Mouse (Mus musculus) erythroblast, embryonic 14.5 days (primary cell): ENCODE measurements around the gene Gm13289.
"Not testable (repeated sequence)": the region's sequence is repeated elsewhere in the genome, so short reads cannot be mapped to it uniquely, and the experiment has no call there.

Experiments
- GATA1 ChIP-seq: IDR thresholded peaks from 2 replicates; pipeline ENCODE4 v1.6.1; 2012; ENCODE audit warnings: low read length, inconsistent platforms, mixed read lengths
- TAL1 ChIP-seq: IDR thresholded peaks from 3 replicates; pipeline ENCODE4 v1.6.1; 2012; ENCODE audit warnings: low read length, inconsistent platforms, mixed read lengths

DNA sequence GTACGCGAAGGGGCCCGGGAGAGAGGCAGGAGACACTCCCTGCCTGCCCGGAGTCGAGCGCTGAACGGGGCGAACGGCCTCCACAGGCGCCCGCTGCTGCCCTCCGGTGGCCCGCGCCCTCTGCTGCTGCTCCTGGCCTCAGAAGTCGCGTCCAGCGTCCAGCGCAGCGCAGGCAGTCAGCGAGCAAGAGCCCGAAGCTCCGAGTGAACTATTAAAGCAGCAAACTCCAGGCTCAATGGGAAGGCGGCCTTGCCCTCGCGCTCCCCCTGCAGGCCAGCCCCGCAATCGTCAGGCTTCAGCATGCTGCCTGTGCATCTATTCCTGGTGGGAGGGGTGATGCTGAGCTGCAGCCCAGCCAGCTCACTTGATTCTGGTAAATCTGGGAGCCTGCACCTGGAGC lies 8.7 kb downstream of the Gm13289 start, which contains the start of gene Gm13276:
- not testable (repeated sequence) for TF ChIP-seq GATA1, TAL1
